Mouse (Mus musculus) splenic B cell, adult 2 months (primary cell): ENCODE measurements around the gene Plpp4.

Source experiments
- DNase-seq: peaks from one replicate; pipeline ENCODE4 v3.0.0-alpha.2; 2011; ENCODE audit warnings: low read depth, low spot score
- H3K27me3 ChIP-seq: 2 replicates; pipeline ENCODE4 v1.6.1; 2012; ENCODE audit warnings: mild to moderate bottlenecking, low read length, moderate library complexity, mixed read lengths; ENCODE audit not compliant: control insufficient read depth, poor library complexity, insufficient read depth, severe bottlenecking
- H3K36me3 ChIP-seq: 2 replicates; pipeline ENCODE4 v1.6.1; 2012; ENCODE audit warnings: mild to moderate bottlenecking, low read length, moderate library complexity, mixed read lengths; ENCODE audit not compliant: control insufficient read depth, poor library complexity, insufficient read depth, severe bottlenecking

The Plpp4 gene

DNA sequence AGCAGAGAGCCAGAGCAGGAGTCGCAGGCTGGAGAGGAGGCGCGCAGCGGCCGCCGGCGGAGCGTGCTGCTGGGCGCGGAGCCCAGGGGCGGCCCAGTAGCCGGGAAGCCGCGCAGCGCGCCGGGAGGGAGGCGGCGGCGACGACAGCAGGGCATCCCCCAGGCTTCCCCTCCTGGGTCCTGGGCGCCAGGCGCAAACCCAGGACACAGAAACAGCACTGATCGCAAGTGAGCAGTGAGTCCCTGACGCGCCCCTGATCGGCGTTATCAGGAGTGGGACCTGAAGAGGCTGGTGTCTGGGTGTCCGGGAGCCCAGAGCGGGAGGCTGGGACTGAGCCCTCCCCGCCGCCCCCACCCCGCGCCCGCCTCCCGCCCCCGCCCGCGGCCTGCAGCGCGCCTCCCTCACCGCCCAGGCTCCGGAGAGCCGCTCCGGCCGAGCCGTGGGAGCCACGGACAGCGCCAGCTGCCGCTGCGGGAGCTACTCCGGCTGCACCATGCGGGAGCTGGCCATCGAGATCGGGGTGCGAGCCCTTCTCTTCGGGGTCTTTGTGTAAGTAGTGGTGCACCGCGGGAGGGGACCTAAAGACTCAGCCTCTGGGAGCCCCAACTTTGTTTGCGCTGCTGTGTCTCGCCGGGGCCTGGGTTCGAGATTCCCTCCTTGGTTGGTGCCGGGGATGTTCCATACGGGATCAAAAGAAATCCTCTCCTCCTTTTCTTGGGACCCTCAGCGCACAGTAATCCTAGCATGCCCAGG is at the start of gene Plpp4:
TSS of gene Plpp4 (plus strand) at position 411 of the 753 bp plus-strand sequence.
- Histone ChIP-seq H3K27me3 (no peaks in the 10 kb centered on the region), H3K36me3 (no peaks in the 10 kb centered on the region)
- DNase-seq: no peak

DNA sequence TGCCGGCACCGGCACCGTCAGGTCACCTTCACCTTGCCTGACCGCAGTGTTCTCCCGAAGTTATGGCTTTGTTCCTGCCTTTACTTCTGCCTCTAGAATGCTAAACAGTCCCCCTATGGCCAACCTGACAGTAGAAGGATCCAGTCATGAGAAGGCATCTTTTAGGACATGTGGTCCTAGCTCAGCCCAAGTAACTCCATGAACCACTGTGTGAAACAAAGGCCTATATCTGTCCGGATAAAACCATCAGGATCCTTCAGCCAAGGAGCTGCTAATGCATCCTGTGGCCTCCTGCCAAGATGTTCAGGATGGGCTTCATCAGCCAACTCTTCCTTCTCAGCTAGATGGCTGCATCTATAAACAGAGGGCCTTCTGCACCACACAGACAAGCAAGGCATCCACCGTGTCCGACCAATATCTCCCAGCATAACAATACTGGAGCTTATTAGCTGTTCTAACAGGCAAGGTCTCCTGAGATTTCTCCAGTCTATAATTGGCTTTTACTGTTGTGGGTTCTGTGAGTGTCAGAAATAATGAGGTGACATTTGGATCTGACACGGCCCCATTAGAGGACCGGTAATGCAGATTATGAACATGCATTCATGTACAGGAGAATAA is 40.8 kb upstream of the Plpp4 start:
- no peaks in the 10 kb centered on the region for H3K36me3 ChIP-seq
- no peak for DNase-seq
- no peaks in the 10 kb centered on the region for H3K27me3 ChIP-seq

DNA sequence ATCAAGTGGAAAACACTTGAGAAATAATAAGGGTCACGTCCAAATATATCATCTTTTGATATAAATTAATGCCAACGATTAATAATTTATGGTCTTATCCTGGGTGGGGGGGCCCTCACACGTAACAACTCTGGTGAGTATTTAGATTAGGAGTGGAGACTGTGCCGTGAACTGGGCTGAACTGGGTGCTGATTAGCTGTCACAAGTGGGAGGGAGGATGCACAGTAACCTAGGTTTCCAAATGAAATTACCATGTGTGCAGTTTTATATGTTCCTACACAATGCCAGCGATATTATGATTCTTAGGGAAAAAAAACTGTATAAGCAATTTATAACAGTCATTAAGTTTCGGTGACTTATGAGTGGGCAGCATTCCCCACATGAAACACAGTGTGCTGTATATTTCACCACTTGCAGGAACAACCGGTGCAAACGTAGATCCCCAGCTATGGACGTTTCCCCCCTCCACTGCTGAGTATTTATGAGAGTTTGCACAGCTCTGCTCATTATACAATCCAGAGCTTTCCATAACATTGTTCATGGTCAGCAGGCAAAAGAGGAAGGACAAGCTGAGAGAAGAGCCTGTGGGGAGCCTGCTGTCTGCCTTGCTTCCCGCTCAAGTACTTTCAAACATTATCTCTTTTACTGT is 40.2 kb upstream of the Plpp4 start:
- Histone ChIP-seq H3K36me3 (no peaks in the 10 kb centered on the region), H3K27me3 (no peaks in the 10 kb centered on the region)
- DNase-seq: no peak

DNA sequence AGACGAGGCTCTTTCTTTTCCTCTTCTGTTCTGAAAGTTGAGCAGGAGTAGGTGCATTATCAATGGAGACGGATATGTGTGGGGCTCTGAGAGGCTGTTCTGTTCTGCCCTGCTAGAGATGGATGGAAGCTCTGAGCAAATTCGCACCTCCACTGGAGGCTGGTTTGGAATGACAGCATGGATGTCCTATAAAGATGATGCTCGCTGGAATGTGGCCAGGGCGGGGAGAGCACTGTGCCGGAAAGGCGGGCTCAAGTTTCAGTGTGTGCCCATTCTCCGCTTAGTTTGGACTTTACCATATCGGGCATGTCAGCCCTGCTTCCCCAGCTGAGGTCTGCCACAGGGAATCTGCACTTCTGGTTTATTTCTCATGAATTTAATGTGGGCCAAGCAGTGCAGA is 35.9 kb upstream of the Plpp4 start:
- no peaks in the 10 kb centered on the region for H3K27me3 ChIP-seq
- DNase-seq: no peak
- H3K36me3 ChIP-seq: no peaks in the 10 kb centered on the region

DNA sequence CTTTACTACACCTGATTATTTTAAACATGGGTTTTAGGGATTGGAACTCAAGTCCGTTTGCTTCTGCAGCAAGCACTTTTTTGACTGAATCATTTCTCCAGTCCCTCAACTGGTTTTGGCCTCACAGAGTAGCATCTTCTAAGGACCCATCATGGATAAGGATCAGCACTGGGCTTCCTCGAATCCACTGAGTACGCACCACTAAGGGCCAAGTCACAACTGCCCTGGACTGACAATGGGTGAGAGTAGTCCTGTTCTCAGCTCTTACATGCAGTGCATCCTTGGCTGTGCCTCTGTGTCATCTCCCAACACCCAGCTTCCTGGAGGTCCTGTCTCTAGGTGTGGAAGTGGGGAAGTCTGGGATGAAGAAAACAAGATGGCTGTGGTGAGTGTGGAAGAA is 35.2 kb upstream of the Plpp4 start:
- Histone ChIP-seq H3K27me3 (no peaks in the 10 kb centered on the region), H3K36me3 (no peaks in the 10 kb centered on the region)
- DNase-seq: no peak

DNA sequence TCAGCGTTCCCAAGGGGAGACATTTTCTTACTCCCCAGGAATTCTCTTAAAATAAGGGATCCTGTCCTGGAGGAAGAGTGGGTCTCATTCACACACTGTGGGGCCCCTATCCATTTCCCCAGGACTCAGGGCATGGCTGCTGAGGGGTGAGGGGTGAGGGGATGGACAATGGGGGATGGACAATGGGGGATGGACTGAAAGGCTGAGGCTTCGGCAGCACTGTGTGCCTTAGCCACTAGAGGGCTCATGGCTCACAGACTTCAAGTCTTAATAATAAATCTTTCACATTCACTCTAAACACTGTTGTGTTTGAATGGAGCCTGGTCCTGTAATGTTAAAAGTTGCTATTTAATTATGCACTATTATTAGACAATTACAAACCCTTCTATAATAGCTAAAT is 21.4 kb upstream of the Plpp4 start:
- Histone ChIP-seq H3K27me3 (no peaks in the 10 kb centered on the region), H3K36me3 (no peaks in the 10 kb centered on the region)
- no peak for DNase-seq

DNA sequence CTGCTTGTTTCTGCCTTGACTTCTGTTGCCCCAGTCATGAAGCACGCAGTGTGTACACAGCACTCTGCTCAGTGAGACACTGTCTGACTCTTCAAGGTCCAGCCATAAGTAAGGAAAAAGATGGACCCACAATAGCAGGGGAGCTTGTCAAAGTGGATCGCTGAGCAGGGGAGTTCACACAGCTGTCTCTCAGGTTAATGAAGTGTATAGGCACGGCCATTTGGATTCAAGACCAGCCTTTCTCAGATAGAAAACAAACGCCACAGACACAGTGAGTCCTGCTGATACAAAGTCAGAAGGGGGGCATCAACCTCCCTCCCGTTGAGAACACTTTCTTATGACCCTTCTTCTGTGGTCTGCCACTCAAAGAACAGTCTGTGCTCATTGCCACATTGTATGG is 20.8 kb upstream of the Plpp4 start:
- no peak for DNase-seq
- H3K36me3 ChIP-seq: no peaks in the 10 kb centered on the region
- no peaks in the 10 kb centered on the region for H3K27me3 ChIP-seq

DNA sequence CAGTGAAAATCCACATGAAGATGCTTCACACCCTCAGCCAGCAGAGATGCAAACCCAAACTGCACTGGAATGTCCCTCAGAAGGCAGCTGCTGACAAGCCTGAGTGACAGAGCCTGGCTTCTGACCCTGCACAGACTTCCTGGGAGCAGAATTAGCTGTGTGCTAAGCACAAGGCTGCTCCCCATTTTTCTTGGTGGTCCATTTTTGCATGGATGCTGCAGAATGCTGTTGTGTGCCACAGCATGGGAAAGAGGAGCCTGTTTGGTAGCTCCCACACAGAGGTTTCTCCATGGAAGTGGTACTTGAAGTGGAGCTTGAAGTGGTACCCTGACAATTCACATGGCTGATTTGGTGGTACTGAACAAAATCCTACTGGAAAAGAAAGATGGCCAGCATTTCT is 5.8 kb upstream of the Plpp4 start:
- Histone ChIP-seq H3K27me3 (no peaks in the 10 kb centered on the region), H3K36me3 (no peaks in the 10 kb centered on the region)
- no peak for DNase-seq

DNA sequence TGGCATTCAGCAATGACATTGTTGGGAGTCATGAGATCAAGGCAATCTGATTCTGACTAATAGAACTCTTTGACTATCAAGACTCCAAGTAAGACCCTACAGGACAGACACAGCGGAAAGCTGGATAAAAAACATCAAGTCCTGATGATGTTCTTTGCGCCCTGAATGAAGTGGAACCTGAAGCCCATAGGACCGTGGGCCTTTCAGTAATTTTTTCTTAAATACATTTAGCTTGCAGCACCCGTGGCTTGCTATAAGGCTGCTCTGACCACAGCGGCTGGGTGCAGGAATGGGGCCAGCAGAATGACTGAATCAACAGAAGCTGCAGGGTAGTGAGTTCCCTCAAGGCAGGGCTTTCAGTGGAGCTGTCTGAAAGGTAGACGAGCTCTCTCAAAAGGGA is 3.4 kb upstream of the Plpp4 start:
- no peaks in the 10 kb centered on the region for H3K27me3 ChIP-seq

DNA sequence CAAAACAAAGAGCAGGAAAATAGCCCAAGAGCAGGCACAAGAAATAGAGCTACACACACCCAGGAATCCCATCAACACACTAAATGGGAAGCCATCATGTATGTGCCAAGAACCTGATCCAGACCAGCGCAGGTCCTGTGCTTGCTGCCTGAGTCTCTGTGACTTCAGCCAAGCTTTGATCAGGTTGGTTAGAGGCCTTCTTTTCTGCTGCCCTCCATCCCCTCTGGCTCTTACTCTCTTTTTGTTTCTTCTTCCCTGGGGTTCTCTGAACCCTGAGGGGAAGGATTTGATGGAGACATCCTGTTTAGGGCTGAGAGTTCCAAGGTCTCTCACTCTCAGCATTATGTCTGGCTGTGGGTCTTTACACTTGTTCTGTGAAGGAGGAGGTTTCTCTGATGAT is 2.7 kb upstream of the Plpp4 start:
- DNase-seq: no peak
- Histone ChIP-seq H3K27me3 (no peaks in the 10 kb centered on the region), H3K36me3 (no peaks in the 10 kb centered on the region)

More for the DNA sequence above, 3.4 kb upstream of the Plpp4 start:
- DNase-seq: no peak
- H3K36me3 ChIP-seq: no peaks in the 10 kb centered on the region

DNA sequence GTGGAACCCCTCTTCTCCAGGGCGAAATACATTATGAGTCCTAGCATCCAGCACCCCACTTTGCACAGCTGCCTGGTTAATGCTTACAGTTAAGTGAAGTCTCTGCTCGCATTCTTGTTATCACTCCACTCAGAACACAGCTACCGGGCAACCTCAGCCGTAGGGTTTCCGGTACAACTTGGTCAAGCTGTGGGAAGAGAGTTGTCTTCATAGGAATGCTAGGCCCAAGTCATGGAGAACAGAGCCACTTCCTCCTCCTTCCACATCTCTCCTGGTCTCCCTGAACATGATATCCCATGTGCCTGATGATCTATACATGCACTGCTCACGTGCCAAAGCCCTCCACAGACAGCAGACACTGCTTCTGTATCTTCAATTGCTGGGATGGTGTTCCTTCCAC is 1.4 kb upstream of the Plpp4 start:
- no peak for DNase-seq
- Histone ChIP-seq H3K36me3 (no peaks in the 10 kb centered on the region), H3K27me3 (no peaks in the 10 kb centered on the region)

DNA sequence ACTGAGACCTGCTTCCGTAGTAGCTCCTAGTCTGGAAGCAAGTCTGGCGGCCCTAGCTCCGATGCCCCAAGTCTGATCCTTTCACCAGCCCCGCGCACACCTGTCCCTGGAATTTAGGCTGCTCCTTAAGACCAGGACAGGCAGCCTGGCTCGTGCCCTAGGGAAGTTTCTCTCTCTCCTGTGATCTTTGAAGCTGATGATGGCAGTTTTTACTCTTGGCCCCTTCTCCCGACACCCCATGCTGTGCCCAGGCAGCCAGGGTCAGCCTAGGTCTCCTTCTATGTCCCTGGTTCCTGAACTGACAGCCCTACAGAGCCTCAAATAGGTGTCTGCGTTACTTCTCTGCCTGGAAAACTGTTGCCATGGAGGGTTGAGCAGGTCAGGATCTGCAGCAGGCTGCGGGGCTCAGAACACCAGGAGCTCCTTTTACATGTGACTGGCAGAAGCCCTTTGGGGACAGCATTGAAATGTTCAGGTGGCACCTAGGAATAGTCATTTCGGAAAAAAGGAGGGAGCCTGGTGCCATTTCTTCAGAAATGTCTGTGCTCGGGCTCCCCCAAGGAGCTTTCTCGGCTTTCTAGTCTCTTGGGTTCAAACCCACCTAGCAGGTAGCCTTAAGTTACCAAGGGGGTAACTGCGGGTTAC is 665 bp downstream of the Plpp4 start:
- H3K27me3 ChIP-seq: no peaks in the 10 kb centered on the region
- H3K36me3 ChIP-seq: no peaks in the 10 kb centered on the region
- DNase-seq: no peak

DNA sequence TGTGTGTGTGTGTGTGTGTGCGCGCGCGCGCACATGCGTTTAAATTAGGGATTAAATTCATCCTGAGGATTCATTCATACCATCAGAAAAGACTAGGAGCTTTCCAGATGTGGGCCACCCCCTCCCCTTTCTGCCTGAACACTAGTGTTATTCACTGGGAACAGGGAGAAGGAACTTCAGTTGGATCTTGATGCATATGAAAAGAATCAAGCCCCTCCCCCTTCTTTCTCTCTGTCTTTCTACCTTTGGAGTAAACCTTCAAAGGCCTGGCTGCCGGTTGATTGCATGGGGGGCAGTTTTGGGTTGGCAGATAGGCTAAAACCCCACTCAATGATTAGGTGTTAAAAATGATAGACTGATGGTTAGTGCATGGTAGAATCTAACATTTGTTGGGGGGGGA is 1.5 kb downstream of the Plpp4 start:
- Histone ChIP-seq H3K27me3 (no peaks in the 10 kb centered on the region), H3K36me3 (no peaks in the 10 kb centered on the region)
- no peak for DNase-seq

DNA sequence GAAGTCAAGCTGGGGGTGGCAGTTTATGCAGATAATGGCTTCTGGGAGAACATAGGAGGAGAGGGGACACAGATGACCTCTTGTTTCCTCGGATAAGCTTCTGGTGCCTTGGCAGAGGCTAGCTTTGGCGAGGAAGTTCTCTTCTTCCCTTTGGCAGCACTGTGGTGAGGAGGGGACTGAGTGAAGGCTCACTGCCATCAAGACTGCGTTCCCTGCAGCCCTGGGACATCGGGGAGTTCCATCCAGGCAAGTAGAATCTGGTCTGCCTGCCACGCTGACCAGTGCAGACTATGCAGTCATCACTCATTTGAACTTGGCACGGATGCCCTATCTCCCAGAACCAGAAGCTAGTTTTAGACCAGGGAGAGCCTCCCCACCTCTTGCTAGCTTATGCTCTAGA is 2.4 kb downstream of the Plpp4 start:
- DNase-seq: no peak
- H3K36me3 ChIP-seq: no peaks in the 10 kb centered on the region
- H3K27me3 ChIP-seq: no peaks in the 10 kb centered on the region

DNA sequence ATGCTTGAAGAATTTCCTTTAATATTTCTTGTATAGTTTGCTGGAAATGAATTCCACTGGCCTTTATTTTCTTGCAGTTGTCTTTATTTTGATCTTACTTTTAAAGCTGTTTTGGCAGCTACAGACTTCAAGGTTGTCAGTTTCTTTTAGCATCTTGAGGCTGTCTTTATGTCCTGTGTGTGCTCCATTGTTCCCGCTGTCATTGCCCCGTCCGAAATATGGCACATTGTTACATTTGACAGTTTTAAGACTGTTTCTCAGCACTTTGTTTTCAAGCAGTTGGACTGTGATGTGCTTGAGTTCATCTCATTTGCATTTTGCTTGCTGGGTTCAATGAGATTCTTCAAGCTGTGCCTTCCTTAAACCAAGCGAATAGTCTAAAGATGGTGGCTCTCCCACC is 17.0 kb downstream of the Plpp4 start:
- DNase-seq: no peak
- Histone ChIP-seq H3K27me3 (no peaks in the 10 kb centered on the region), H3K36me3 (no peaks in the 10 kb centered on the region)
